Mouse (Mus musculus): ENCODE data around the gene Mob3b. TPM values are rescaled to one million over a fixed set of nuclear protein-coding genes. Genes with fewer than 3 reads are reported as not detected.

Mob3b gene
- polyA plus RNA-seq, 1 experiment from 2014 or later, result 3.8 TPM

GRCm38 (mm10) chr4:35126776-35127175, 30.5 kb downstream of the Mob3b start:
- no peak for ATAC-seq (ENCODE audit: extremely low read depth, insufficient number of reproducible peaks, low FRiP score, low TSS enrichment)
- 84% methylated on average over 9 of the region's 9 CpGs for WGBS

DNA sequence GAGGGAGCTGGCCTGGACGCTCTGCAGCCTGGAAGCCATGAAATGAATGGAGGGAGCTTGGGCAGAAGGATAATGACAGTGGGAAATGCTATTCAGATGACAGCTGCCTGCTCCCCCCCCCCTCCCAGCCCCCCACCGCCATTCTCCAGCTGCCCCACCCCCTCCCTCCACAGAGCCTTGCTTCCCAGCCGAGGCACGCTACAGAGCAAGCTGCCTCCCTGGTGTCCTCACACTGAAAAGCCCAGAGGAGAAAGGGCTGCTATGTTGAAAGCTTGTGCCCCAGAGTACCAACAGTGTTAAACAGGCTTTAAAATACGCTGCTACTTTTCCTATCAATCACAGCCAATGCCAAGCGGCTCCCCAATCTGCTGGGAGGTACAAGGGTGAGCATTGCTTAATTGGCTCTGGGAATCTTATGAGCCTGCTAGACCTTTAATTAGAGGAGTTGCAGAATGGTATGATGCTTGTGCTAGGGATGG, 31.9 kb downstream of the Mob3b start:
- no peaks in the 10 kb centered on the region for H3K9me3 ChIP-seq
- H3K4me2 ChIP-seq, result no peak overlapping the region
- H3K27ac ChIP-seq (replicated peaks), result no peak overlapping the region
- H3K4me3 ChIP-seq, result no peak overlapping the region
- peaks cover 13% of the 10 kb centered on the region; the same call in 1 of the 2 replicates for H3K4me1 ChIP-seq
- H3K9ac ChIP-seq, result 0 out of 2 replicates have a peak overlapping the region, but pooled peaks have one; percentile 37
- H3K27me3 ChIP-seq (replicated peaks), result peaks cover 5% of the 10 kb centered on the region; the same call in 1 of the 2 replicates
- no peaks in the 10 kb centered on the region for H3K36me3 ChIP-seq
- ATAC-seq (ENCODE audit: extremely low read depth, insufficient number of reproducible peaks, low FRiP score, low TSS enrichment), result no peak
- WGBS, result 17% methylated on average over 6 of the region's 6 CpGs

More at GRCm38 (mm10) chr4:35126776-35127175, 30.5 kb downstream of the Mob3b start:
- Histone ChIP-seq H3K4me3 (no peak overlapping the region), H3K4me2 (no peak overlapping the region), H3K27ac (replicated peaks) (no peak overlapping the region), H3K27me3 (replicated peaks) (peaks cover 5% of the 10 kb centered on the region; the same call in 1 of the 2 replicates), H3K9ac (no peak overlapping the region), H3K36me3 (no peaks in the 10 kb centered on the region), H3K9me3 (no peaks in the 10 kb centered on the region), H3K4me1 (peaks cover 14% of the 10 kb centered on the region; the same call in 1 of the 2 replicates)

GRCm38 (mm10) chr4:35124027-35124426, 33.3 kb downstream of the Mob3b start:
- WGBS, result 82% methylated on average over 11 of the region's 11 CpGs
- no peaks in the 10 kb centered on the region for H3K9me3 ChIP-seq
- peaks cover 8% of the 10 kb centered on the region; the same call in 1 of the 2 replicates for H3K4me1 ChIP-seq
- H3K4me3 ChIP-seq, result no peak overlapping the region
- ATAC-seq (ENCODE audit: extremely low read depth, insufficient number of reproducible peaks, low FRiP score, low TSS enrichment), result no peak
- H3K9ac ChIP-seq, result no peak overlapping the region
- H3K4me2 ChIP-seq, result no peak overlapping the region
- H3K27me3 ChIP-seq (replicated peaks), result peaks cover 5% of the 10 kb centered on the region; the same call in 1 of the 2 replicates
- H3K36me3 ChIP-seq, result no peaks in the 10 kb centered on the region
- no peak overlapping the region for H3K27ac ChIP-seq (replicated peaks)

DNA sequence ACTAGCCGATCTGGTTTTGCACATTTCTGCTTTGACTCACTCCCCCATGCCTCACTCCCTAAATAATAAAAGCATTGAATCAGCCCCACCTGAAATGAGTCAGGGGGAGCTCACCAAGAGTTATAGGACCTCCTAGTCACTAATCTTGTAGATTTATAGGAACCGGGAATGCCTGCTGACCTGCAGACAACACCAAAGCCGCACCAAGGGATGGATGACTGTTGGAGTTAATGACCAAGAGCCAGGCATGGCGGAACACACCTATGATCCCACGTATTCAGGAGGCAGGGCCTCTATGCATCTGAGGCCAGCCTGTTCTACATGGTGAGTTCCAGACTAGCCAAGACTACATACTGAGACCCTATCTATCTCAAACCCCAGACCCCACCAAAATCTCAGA, 34.2 kb downstream of the Mob3b start:
- WGBS, result 72% methylated on average over 5 of the region's 5 CpGs
- no peak for ATAC-seq (ENCODE audit: extremely low read depth, insufficient number of reproducible peaks, low FRiP score, low TSS enrichment)
- H3K36me3 ChIP-seq, result no peaks in the 10 kb centered on the region

DNA sequence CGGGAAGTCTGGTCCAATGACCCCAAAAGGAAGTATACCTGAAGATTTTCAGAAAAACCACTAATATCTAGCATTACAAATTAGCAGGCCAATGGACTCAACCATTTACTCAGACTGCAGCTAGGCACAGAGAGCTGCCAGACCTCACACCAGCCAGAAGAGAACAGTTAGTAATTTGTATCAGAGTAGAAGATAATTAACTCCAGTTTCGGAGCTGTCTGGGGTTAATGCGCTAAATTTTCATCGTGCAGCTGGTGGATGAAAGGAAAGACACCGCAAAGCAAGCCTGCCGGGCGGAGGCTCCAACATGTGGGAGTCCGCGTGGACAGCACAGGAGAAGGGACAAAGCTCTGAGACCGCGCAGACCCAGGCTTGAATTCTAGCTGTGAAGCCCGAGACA, 36.2 kb downstream of the Mob3b start:
- no peak overlapping the region for H3K9ac ChIP-seq
- H3K9me3 ChIP-seq, result no peaks in the 10 kb centered on the region
- ATAC-seq (ENCODE audit: extremely low read depth, insufficient number of reproducible peaks, low FRiP score, low TSS enrichment), result no peak
- H3K36me3 ChIP-seq, result no peaks in the 10 kb centered on the region
- WGBS, result 57% methylated on average over 12 of the region's 12 CpGs
- no peak overlapping the region for H3K27ac ChIP-seq (replicated peaks)
- H3K4me2 ChIP-seq, result no peak overlapping the region
- peaks cover 5% of the 10 kb centered on the region; the same call in 1 of the 2 replicates for H3K27me3 ChIP-seq (replicated peaks)
- peaks cover 8% of the 10 kb centered on the region; the same call in 1 of the 2 replicates for H3K4me1 ChIP-seq
- H3K4me3 ChIP-seq, result no peak overlapping the region

More for the DNA sequence above, 34.2 kb downstream of the Mob3b start:
- Histone ChIP-seq H3K4me2 (no peak overlapping the region), H3K9me3 (no peaks in the 10 kb centered on the region), H3K4me1 (peaks cover 8% of the 10 kb centered on the region; the same call in 1 of the 2 replicates), H3K27ac (replicated peaks) (no peak overlapping the region), H3K27me3 (replicated peaks) (peaks cover 5% of the 10 kb centered on the region; the same call in 1 of the 2 replicates), H3K4me3 (no peak overlapping the region), H3K9ac (no peak overlapping the region)

DNA sequence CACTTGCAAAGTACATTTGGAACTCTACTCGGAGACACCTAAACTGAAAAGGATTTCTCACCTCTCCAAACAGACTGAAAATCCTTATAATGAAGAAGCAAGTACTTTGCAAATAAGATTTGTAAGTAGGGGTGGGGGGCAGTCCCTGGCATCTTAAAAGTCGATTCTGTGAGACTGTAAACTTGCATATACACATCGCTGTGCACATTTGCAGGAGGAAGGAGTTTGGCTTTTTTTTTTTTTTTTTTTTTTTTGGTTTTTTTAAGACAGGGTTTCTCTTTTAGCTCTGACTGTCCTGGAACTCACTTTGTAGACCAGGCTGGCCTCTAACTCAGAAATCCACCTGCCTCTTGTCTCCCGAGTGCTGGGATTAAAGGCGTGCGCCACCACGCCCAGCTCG, 36.7 kb downstream of the Mob3b start:
- no peaks in the 10 kb centered on the region for H3K9me3 ChIP-seq
- WGBS, result 82% methylated on average over 8 of the region's 8 CpGs
- H3K27ac ChIP-seq (replicated peaks), result no peak overlapping the region
- no peak overlapping the region for H3K4me2 ChIP-seq
- no peak for ATAC-seq (ENCODE audit: extremely low read depth, insufficient number of reproducible peaks, low FRiP score, low TSS enrichment)
- peaks cover 5% of the 10 kb centered on the region; the same call in 1 of the 2 replicates for H3K27me3 ChIP-seq (replicated peaks)
- no peak overlapping the region for H3K4me3 ChIP-seq
- peaks cover 6% of the 10 kb centered on the region; the same call in 1 of the 2 replicates for H3K4me1 ChIP-seq
- H3K9ac ChIP-seq, result no peak overlapping the region
- H3K36me3 ChIP-seq, result no peaks in the 10 kb centered on the region

DNA sequence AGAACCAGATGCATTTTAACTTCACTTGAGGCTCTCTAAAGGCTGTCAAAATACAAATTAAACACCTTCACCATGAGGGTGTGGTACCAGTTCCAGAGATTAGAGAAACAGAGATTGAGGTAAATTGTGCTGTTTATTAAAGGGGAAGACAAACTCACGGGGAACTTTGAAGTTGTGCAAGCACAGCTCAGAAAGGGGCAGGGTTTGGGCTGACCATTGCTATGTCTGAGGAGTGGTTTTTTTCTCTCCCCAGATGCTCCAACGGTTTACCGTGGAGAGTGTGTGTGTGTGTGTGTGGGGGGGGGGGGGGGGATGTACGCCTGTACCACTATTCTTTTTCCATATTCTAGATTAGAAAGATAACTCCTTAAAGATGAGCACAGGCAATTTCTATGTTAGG, 37.1 kb downstream of the Mob3b start:
- Histone ChIP-seq H3K4me3 (no peak overlapping the region), H3K9ac (no peak overlapping the region), H3K4me1 (0 out of 2 replicates have a peak, but pooled peaks cover 2% of the 10 kb centered on the region), H3K27me3 (replicated peaks) (peaks cover 5% of the 10 kb centered on the region; the same call in 1 of the 2 replicates), H3K36me3 (no peaks in the 10 kb centered on the region), H3K4me2 (no peak overlapping the region), H3K27ac (replicated peaks) (no peak overlapping the region), H3K9me3 (no peaks in the 10 kb centered on the region)
- WGBS, result 57% methylated on average over 4 of the region's 4 CpGs
- ATAC-seq (ENCODE audit: extremely low read depth, insufficient number of reproducible peaks, low FRiP score, low TSS enrichment), result no peak

GRCm38 (mm10) chr4:35118851-35119250, 38.4 kb downstream of the Mob3b start:
- WGBS, result 71% methylated on average over 2 of the region's 2 CpGs
- Histone ChIP-seq H3K4me2 (no peak overlapping the region), H3K27me3 (replicated peaks) (peaks cover 5% of the 10 kb centered on the region; the same call in 1 of the 2 replicates)

GRCm38 (mm10) chr4:35117144-35117543, 40.1 kb downstream of the Mob3b start:
- ATAC-seq (ENCODE audit: extremely low read depth, insufficient number of reproducible peaks, low FRiP score, low TSS enrichment), result no peak
- H3K4me3 ChIP-seq, result no peak overlapping the region
- 77% methylated on average over 3 of the region's 3 CpGs for WGBS
- H3K36me3 ChIP-seq, result no peaks in the 10 kb centered on the region
- no peak overlapping the region for H3K27ac ChIP-seq (replicated peaks)
- H3K4me1 ChIP-seq, result peaks cover 17% of the 10 kb centered on the region
- 0 out of 2 replicates have a peak, but pooled peaks cover under 1% of the 10 kb centered on the region for H3K27me3 ChIP-seq (replicated peaks)
- no peak overlapping the region for H3K4me2 ChIP-seq
- H3K9me3 ChIP-seq, result no peaks in the 10 kb centered on the region
- no peak overlapping the region for H3K9ac ChIP-seq

More at GRCm38 (mm10) chr4:35118851-35119250, 38.4 kb downstream of the Mob3b start:
- Histone ChIP-seq H3K9ac (no peak overlapping the region), H3K9me3 (no peaks in the 10 kb centered on the region), H3K4me3 (no peak overlapping the region), H3K27ac (replicated peaks) (no peak overlapping the region), H3K4me1 (peaks cover 5% of the 10 kb centered on the region), H3K36me3 (no peaks in the 10 kb centered on the region)
- no peak for ATAC-seq (ENCODE audit: extremely low read depth, insufficient number of reproducible peaks, low FRiP score, low TSS enrichment)

- WGBS, result 63% methylated on average over 6 of the region's 6 CpGs
- Histone ChIP-seq H3K36me3 (no peaks in the 10 kb centered on the region), H3K27ac (replicated peaks) (no peak overlapping the region)
Observed at GRCm38 (mm10) chr4:35115933-35116332, 41.4 kb downstream of the Mob3b start.

GRCm38 (mm10) chr4:35114950-35115349, 42.3 kb downstream of the Mob3b start:
- Histone ChIP-seq H3K27ac (replicated peaks) (no peak overlapping the region), H3K4me2 (no peak overlapping the region), H3K9me3 (no peaks in the 10 kb centered on the region), H3K4me1 (peaks cover 17% of the 10 kb centered on the region), H3K36me3 (no peaks in the 10 kb centered on the region), H3K27me3 (replicated peaks) (no peaks in the 10 kb centered on the region), H3K9ac (no peak overlapping the region), H3K4me3 (no peak overlapping the region)
- WGBS, result 68% methylated on average over 2 of the region's 2 CpGs
- ATAC-seq (ENCODE audit: extremely low read depth, insufficient number of reproducible peaks, low FRiP score, low TSS enrichment), result no peak

More at GRCm38 (mm10) chr4:35115933-35116332, 41.4 kb downstream of the Mob3b start:
- Histone ChIP-seq H3K4me2 (no peak overlapping the region), H3K4me1 (peaks cover 17% of the 10 kb centered on the region), H3K9me3 (no peaks in the 10 kb centered on the region), H3K9ac (no peak overlapping the region), H3K4me3 (no peak overlapping the region), H3K27me3 (replicated peaks) (no peaks in the 10 kb centered on the region)
- ATAC-seq (ENCODE audit: extremely low read depth, insufficient number of reproducible peaks, low FRiP score, low TSS enrichment), result no peak

All from heart, embryonic 13.5 days (tissue).